13 mouse cellular contexts compared by ENCODE assay signal in genomic region chr9:121794972-121795539, GRCm38 (mm10). TPM values are rescaled to one million over a fixed set of nuclear protein-coding genes. Genes with fewer than 3 reads are reported as not detected.
DNase-seq lines count a peak whose midpoint lies in the region; ATAC-seq and TF ChIP-seq lines count a peak whose summit lies in the region.
"Had no signal": no experiment of that assay in that cellular context is flagged by ENCODE, and none has a peak within 500 bp of the region (broad histone marks: within the 10 kb centered on the region; RNA-seq: fewer than 3 reads in every experiment).

No protein-coding gene starts in this region.

- WGBS in heart, embryonic 16.5 days: 33% methylated on average over 1 of the region's 1 CpGs
- WGBS in lung, postnatal 0 days: 57% methylated on average over 1 of the region's 1 CpGs
- WGBS in liver, embryonic 11.5 days: 45% methylated on average over 1 of the region's 1 CpGs
- 60% methylated on average over 1 of the region's 1 CpGs for WGBS in embryonic facial prominence, embryonic 10.5 days

- ATAC-seq in heart, embryonic 16.5 days (replicated peaks; ENCODE audit: extremely low read depth, insufficient read depth, low FRiP score): no peak
- ATAC-seq in lung, postnatal 0 days: peak; percentile 27
- no peak for ATAC-seq in liver, embryonic 11.5 days (replicated peaks; ENCODE audit: low FRiP score)

- no peaks in the 10 kb centered on the region for H3K36me3 ChIP-seq in heart, embryonic 16.5 days (ENCODE audit: control insufficient read depth, insufficient read depth)
- H3K36me3 ChIP-seq in lung, postnatal 0 days (ENCODE audit: insufficient read depth, low read length): no peaks in the 10 kb centered on the region
- H3K36me3 ChIP-seq in liver, embryonic 11.5 days (ENCODE audit: control insufficient read depth, insufficient read depth, low read length): no peaks in the 10 kb centered on the region
- no peaks in the 10 kb centered on the region for H3K36me3 ChIP-seq in embryonic facial prominence, embryonic 10.5 days (replicated peaks)
- H3K36me3 ChIP-seq: midbrain, embryonic 10.5 days; neural tube, embryonic 12.5 days; stomach, embryonic 15.5 days had no signal

- TF ChIP-seq EP300 in lung, postnatal 0 days (IDR thresholded peaks at IDR 0.05): no peak

- H3K4me3 ChIP-seq in heart, embryonic 16.5 days (ENCODE audit: low read length): no peak overlapping the region
- H3K4me3 ChIP-seq in lung, postnatal 0 days (ENCODE audit: low read depth, low read length): no peak overlapping the region
- no peak overlapping the region for H3K4me3 ChIP-seq in liver, embryonic 11.5 days (ENCODE audit: low read depth, low read length)
- H3K4me3 ChIP-seq in embryonic facial prominence, embryonic 10.5 days: no peak overlapping the region
- H3K4me3 ChIP-seq: midbrain, embryonic 10.5 days; neural tube, embryonic 12.5 days; stomach, embryonic 15.5 days had no signal

- no peaks in the 10 kb centered on the region for H3K9me3 ChIP-seq in heart, embryonic 16.5 days (replicated peaks; ENCODE audit: control insufficient read depth, low read length)
- H3K9me3 ChIP-seq in lung, postnatal 0 days (ENCODE audit: low read length): no peaks in the 10 kb centered on the region
- H3K9me3 ChIP-seq in liver, embryonic 11.5 days (ENCODE audit: control insufficient read depth, low read length): no peaks in the 10 kb centered on the region
- no peaks in the 10 kb centered on the region for H3K9me3 ChIP-seq in embryonic facial prominence, embryonic 10.5 days
- H3K9me3 ChIP-seq: midbrain, embryonic 10.5 days; neural tube, embryonic 12.5 days; stomach, embryonic 15.5 days had no signal

- TF ChIP-seq CTCF in lung, postnatal 0 days (IDR thresholded peaks at IDR 0.05): no peak

- H3K27me3 ChIP-seq in heart, embryonic 16.5 days (ENCODE audit: control insufficient read depth, insufficient read depth, low read length): peaks cover 10% of the 10 kb centered on the region
- H3K27me3 ChIP-seq in lung, postnatal 0 days (replicated peaks; ENCODE audit: insufficient read depth, low read length): no peaks in the 10 kb centered on the region
- H3K27me3 ChIP-seq in liver, embryonic 11.5 days (replicated peaks; ENCODE audit: control insufficient read depth, insufficient read depth, low read length): no peaks in the 10 kb centered on the region; the same call in 1 of the 2 replicates
- no peaks in the 10 kb centered on the region; the same call in 1 of the 2 replicates for H3K27me3 ChIP-seq in embryonic facial prominence, embryonic 10.5 days (replicated peaks; ENCODE audit: low read depth, poor library complexity, severe bottlenecking)
- H3K27me3 ChIP-seq: stomach, embryonic 15.5 days had no signal

- H3K4me2 ChIP-seq in heart, embryonic 16.5 days (ENCODE audit: low read depth, low read length): no peak overlapping the region
- H3K4me2 ChIP-seq in lung, postnatal 0 days (replicated peaks; ENCODE audit: low read depth, low read length): no peak overlapping the region
- H3K4me2 ChIP-seq in liver, embryonic 11.5 days: no peak overlapping the region
- H3K4me2 ChIP-seq: neural tube, embryonic 12.5 days; stomach, embryonic 15.5 days had no signal

- H3K4me1 ChIP-seq in heart, embryonic 16.5 days (ENCODE audit: control insufficient read depth, insufficient read depth, low read length): peaks cover 36% of the 10 kb centered on the region
- H3K4me1 ChIP-seq in lung, postnatal 0 days (ENCODE audit: insufficient read depth, low read depth, low read length): no peaks in the 10 kb centered on the region
- no peaks in the 10 kb centered on the region for H3K4me1 ChIP-seq in liver, embryonic 11.5 days (replicated peaks; ENCODE audit: control insufficient read depth, insufficient read depth, low read length)
- H3K4me1 ChIP-seq in embryonic facial prominence, embryonic 10.5 days: peaks cover 35% of the 10 kb centered on the region

- DNase-seq in adrenal gland, postnatal 14 days: peak; percentile 22
- DNase-seq in adrenal gland, adult 8-10 months: no peak
- peak; percentile 61 for DNase-seq in kidney, adult 18-20 months
- no peak for DNase-seq in kidney, postnatal 10 days
- no peak for DNase-seq in lung, postnatal 0 days (ENCODE audit: low spot score)
- no peak for DNase-seq in liver, embryonic 11.5 days (ENCODE audit: low spot score)
- DNase-seq in embryonic facial prominence, embryonic 10.5 days (ENCODE audit: low spot score): no peak
- DNase-seq: right cerebral cortex, postnatal 25 days had no signal

- H3K9ac ChIP-seq in heart, embryonic 16.5 days (ENCODE audit: low read length): no peak overlapping the region
- H3K9ac ChIP-seq in lung, postnatal 0 days (replicated peaks; ENCODE audit: low read depth): no peak overlapping the region
- no peak overlapping the region for H3K9ac ChIP-seq in liver, embryonic 11.5 days (ENCODE audit: low read depth, low read length)
- H3K9ac ChIP-seq: liver, embryonic 14.5 days; neural tube, embryonic 12.5 days; stomach, embryonic 15.5 days had no signal

- H3K27ac ChIP-seq in heart, embryonic 16.5 days (ENCODE audit: low read length): peak overlapping the region; percentile 30
- no peak overlapping the region for H3K27ac ChIP-seq in lung, postnatal 0 days (ENCODE audit: low read length)
- H3K27ac ChIP-seq in liver, embryonic 11.5 days (ENCODE audit: low read depth, low read length): no peak overlapping the region
- H3K27ac ChIP-seq in embryonic facial prominence, embryonic 10.5 days (replicated peaks): no peak overlapping the region
- H3K27ac ChIP-seq: liver, embryonic 14.5 days; midbrain, embryonic 10.5 days; neural tube, embryonic 12.5 days; stomach, embryonic 15.5 days had no signal

RNA-seq across cellular contexts. Expression of gene Hhatl, which starts 2.7 kb away (rescaled TPM):
- total RNA-seq in adrenal gland, postnatal 14 days (2021): not detected in 2 replicates
- total RNA-seq in adrenal gland, adult 8-10 months (2022): under 1 TPM in 1 of 4 experiments, not detected in 3; 0.59 TPM
- 23.8 and 25.3 TPM in 2 replicates for polyA plus RNA-seq in heart, embryonic 16.5 days (2015; fragmentation: Nextera tagmentation; extraction: Ambion mirVana)
- 0.73 and 1.0 TPM in 2 replicates for polyA plus RNA-seq in lung, postnatal 0 days (2015; fragmentation: Nextera tagmentation; extraction: Ambion mirVana)
- not detected in 2 replicates for polyA plus RNA-seq in liver, embryonic 11.5 days (2014; fragmentation: Nextera tagmentation; extraction: Ambion mirVana)
- not detected in 2 replicates for polyA plus RNA-seq in embryonic facial prominence, embryonic 10.5 days (2016; fragmentation: Nextera tagmentation; extraction: Ambion mirVana)
- polyA plus RNA-seq: liver, embryonic 14.5 days; midbrain, embryonic 10.5 days; neural tube, embryonic 12.5 days had no signal

RNA-seq across cellular contexts. Expression of gene Klhl40, which starts 17.6 kb away (rescaled TPM):
- not detected in 2 replicates for total RNA-seq in adrenal gland, postnatal 14 days (2021)
- total RNA-seq in adrenal gland, adult 8-10 months (2022): under 1 TPM in 1 of 4 experiments, not detected in 3; 0.15 TPM
- polyA plus RNA-seq in heart, embryonic 16.5 days (2015; fragmentation: Nextera tagmentation; extraction: Ambion mirVana): 6.5 and 6.8 TPM in 2 replicates
- polyA plus RNA-seq in lung, postnatal 0 days (2015; fragmentation: Nextera tagmentation; extraction: Ambion mirVana): 0.05 TPM in 1 of 2 replicates, not detected in the other
- not detected in 2 replicates for polyA plus RNA-seq in liver, embryonic 11.5 days (2014; fragmentation: Nextera tagmentation; extraction: Ambion mirVana)
- polyA plus RNA-seq in embryonic facial prominence, embryonic 10.5 days (2016; fragmentation: Nextera tagmentation; extraction: Ambion mirVana): 0.17 and 0.26 TPM in 2 replicates
- polyA plus RNA-seq: liver, embryonic 14.5 days had no signal

RNA-seq across cellular contexts. Expression of gene Zfp651, which starts 35.9 kb away (rescaled TPM):
- 30.1 and 36.8 TPM in 2 replicates for total RNA-seq in adrenal gland, postnatal 14 days (2021)
- total RNA-seq in adrenal gland, adult 8-10 months (2022): 10 to 100 TPM; 39.3 to 64.2 (median 52.9) TPM
- 15.8 and 21.3 TPM in 2 replicates for polyA plus RNA-seq in heart, embryonic 16.5 days (2015; fragmentation: Nextera tagmentation; extraction: Ambion mirVana)
- polyA plus RNA-seq in lung, postnatal 0 days (2015; fragmentation: Nextera tagmentation; extraction: Ambion mirVana): 10.7 and 11.2 TPM in 2 replicates
- 4.0 and 4.4 TPM in 2 replicates for polyA plus RNA-seq in liver, embryonic 11.5 days (2014; fragmentation: Nextera tagmentation; extraction: Ambion mirVana)
- 5.3 and 6.4 TPM in 2 replicates for polyA plus RNA-seq in embryonic facial prominence, embryonic 10.5 days (2016; fragmentation: Nextera tagmentation; extraction: Ambion mirVana)

RNA-seq across cellular contexts. Expression of gene Ccdc13, which starts 44.2 kb away (rescaled TPM):
- total RNA-seq in adrenal gland, postnatal 14 days (2021): 0.86 and 1.1 TPM in 2 replicates
- total RNA-seq in adrenal gland, adult 8-10 months (2022): 1 to 10 TPM in 3 of 4 experiments, under 1 TPM in 1; 0.73 to 2.2 (median 1.6) TPM
- polyA plus RNA-seq in heart, embryonic 16.5 days (2015; fragmentation: Nextera tagmentation; extraction: Ambion mirVana): 0.34 and 0.42 TPM in 2 replicates
- 1.8 and 2.0 TPM in 2 replicates for polyA plus RNA-seq in lung, postnatal 0 days (2015; fragmentation: Nextera tagmentation; extraction: Ambion mirVana)
- 0.49 TPM in 1 of 2 replicates, not detected in the other for polyA plus RNA-seq in liver, embryonic 11.5 days (2014; fragmentation: Nextera tagmentation; extraction: Ambion mirVana)
- 0.83 and 1.2 TPM in 2 replicates for polyA plus RNA-seq in embryonic facial prominence, embryonic 10.5 days (2016; fragmentation: Nextera tagmentation; extraction: Ambion mirVana)
- polyA plus RNA-seq: liver, embryonic 14.5 days had no signal

Comparison
In these comparisons a context has a peak if more than half of its experiments do, and no peak if none do; other contexts are left out.
1. DNase-seq: peak in adrenal gland, postnatal 14 days (single experiment) and kidney, adult 18-20 months (single experiment); none in adrenal gland, adult 8-10 months (single experiment), kidney, postnatal 10 days (single experiment), lung, postnatal 0 days (single experiment), liver, embryonic 11.5 days (single experiment) and embryonic facial prominence, embryonic 10.5 days (single experiment).
2. RNA of gene Hhatl, which starts 2.7 kb away (polyA plus RNA-seq): 23.8 to 25.3 TPM in heart, embryonic 16.5 days; 0.73 to 1.0 TPM in lung, postnatal 0 days, not detected in liver, embryonic 11.5 days and not detected in embryonic facial prominence, embryonic 10.5 days; every median in the first group is over 10 times any median in the second.